Mouse (Mus musculus) stomach, postnatal 0 days (tissue): ENCODE data around the gene Gm28308. TPM values are rescaled to one million over a fixed set of nuclear protein-coding genes. Genes with fewer than 3 reads are reported as not detected.

ENCODE experiments used
- ATAC-seq: fragments of 200-750 bp; cut with Nextera tagmentation; 2 replicates; pipeline ENCODE4 v1.8.0; 2017; ENCODE audit not compliant: low FRiP score, low TSS enrichment
- DNase-seq: peaks from one replicate; pipeline ENCODE4 v3.0.0-alpha.2; 2016; ENCODE audit warnings: low spot score
- H3K27ac ChIP-seq: fragments of 300-500 bp; sonication (generic); replicated peaks from 2 replicates; pipeline ENCODE4 v1.5.1; 2014; ENCODE audit warnings: mild to moderate bottlenecking, control low read depth
- H3K27me3 ChIP-seq: fragments of 300-500 bp; sonication (generic); 2 replicates; pipeline ENCODE4 v1.6.1; 2014; ENCODE audit warnings: low read length; ENCODE audit not compliant: control insufficient read depth, insufficient read depth
- H3K36me3 ChIP-seq: fragments of 300-500 bp; sonication (generic); 2 replicates; pipeline ENCODE4 v1.6.1; 2014; ENCODE audit warnings: low read length, mixed read lengths; ENCODE audit not compliant: control insufficient read depth, insufficient read depth
- H3K4me1 ChIP-seq: fragments of 300-500 bp; sonication (generic); replicated peaks from 2 replicates; pipeline ENCODE4 v1.6.1; 2014; ENCODE audit warnings: antibody characterized with exemption; ENCODE audit not compliant: control insufficient read depth, insufficient read depth
- H3K4me2 ChIP-seq: fragments of 300-500 bp; sonication (generic); replicated peaks from 2 replicates; pipeline ENCODE4 v1.6.1; 2014; ENCODE audit warnings: low read depth, mild to moderate bottlenecking, control low read depth, moderate library complexity
- H3K4me3 ChIP-seq: fragments of 300-500 bp; sonication (generic); 2 replicates; pipeline ENCODE4 v1.5.1; 2014; ENCODE audit warnings: low read depth, low read length, control low read depth
- H3K9ac ChIP-seq: fragments of 300-500 bp; sonication (generic); 2 replicates; pipeline ENCODE4 v1.6.1; 2014; ENCODE audit warnings: mild to moderate bottlenecking, low read length, control low read depth, mixed read lengths
- H3K9me3 ChIP-seq: fragments of 300-500 bp; sonication (generic); 2 replicates; pipeline ENCODE4 v1.6.1; 2016; ENCODE audit warnings: low read length; ENCODE audit not compliant: control insufficient read depth
- CTCF ChIP-seq: IDR thresholded peaks from 2 replicates; pipeline ENCODE4 v1.5.1; 2016; ENCODE audit warnings: antibody characterized with exemption, low read depth, mild to moderate bottlenecking, moderate library complexity
- EP300 ChIP-seq: optimal IDR thresholded peaks from 2 replicates; pipeline ENCODE3; 2016; ENCODE audit warnings: antibody characterized with exemption
- WGBS: fragments of 180-500 bp; shearing (Covaris S2); extraction: QIAGEN DNeasy Blood & Tissue Kit; methylation state at CpG from one replicate; pipeline ENCODE4 v1.1.7; 2014; 5-methylcytosine and 5-hydroxymethylcytosine counted together
- polyA plus RNA-seq: library from polyadenylated mRNA; unstranded; fragments of >200 nt; fragmentation: Nextera tagmentation; extraction: Ambion mirVana; gene quantifications from 2 replicates; pipeline ENCODE4 v1.2.1, GENCODE M21; 2015

Gm28308 gene
- polyA plus RNA-seq, 1 experiment from 2014 or later = not detected

- Histone ChIP-seq H3K27ac (no peak overlapping the region), H3K4me3 (no peak overlapping the region), H3K9me3 (no peaks in the 10 kb centered on the region), H3K4me1 (no peaks in the 10 kb centered on the region), H3K27me3 (peaks cover 46% of the 10 kb centered on the region), H3K36me3 (no peaks in the 10 kb centered on the region), H3K9ac (no peak overlapping the region), H3K4me2 (no peak overlapping the region)
- WGBS = 3% methylated on average over 18 of the region's 18 CpGs
- TF ChIP-seq EP300 = no peak
- TF ChIP-seq CTCF = no peak
- no peak for ATAC-seq
- DNase-seq = no peak
Observed at GRCm38 (mm10) chr6:52231885-52232567, 18.9 kb upstream of the Gm28308 start.

- no peak for ATAC-seq
- no peak for DNase-seq
- Histone ChIP-seq H3K4me3 (no peak within 1 kb of the TSS), H3K27me3 (peaks cover 50% of the 10 kb centered on the region), H3K9ac (no peak within 1 kb of the TSS), H3K36me3 (no peaks in the 10 kb centered on the region), H3K27ac (no peak within 1 kb of the TSS), H3K9me3 (no peaks in the 10 kb centered on the region), H3K4me1 (no peaks in the 10 kb centered on the region), H3K4me2 (no peak within 1 kb of the TSS)
- TF ChIP-seq CTCF = no peak
- TF ChIP-seq EP300 = no peak
- 4% methylated on average over 28 of the region's 36 CpGs for WGBS
Observed at GRCm38 (mm10) chr6:52230516-52231165, 17.5 kb upstream of the Gm28308 start, which contains the start of gene Hoxa9. Gene Hoxa9, minus strand, starts transcription at chr6:52231089.

GRCm38 (mm10) chr6:52229558-52230416 lies 16.6 kb upstream of the Gm28308 start:
- no peak overlapping the region for H3K4me2 ChIP-seq
- no peaks in the 10 kb centered on the region for H3K9me3 ChIP-seq
- no peak for TF ChIP-seq EP300
- no peak for TF ChIP-seq CTCF
- no peaks in the 10 kb centered on the region for H3K36me3 ChIP-seq
- DNase-seq = no peak
- no peak overlapping the region for H3K9ac ChIP-seq
- ATAC-seq = no peak
- WGBS = 4% methylated on average over 42 of the region's 44 CpGs
- H3K27me3 ChIP-seq = peaks cover 49% of the 10 kb centered on the region
- no peak overlapping the region for H3K4me3 ChIP-seq
- no peaks in the 10 kb centered on the region for H3K4me1 ChIP-seq
- H3K27ac ChIP-seq = no peak overlapping the region

- no peak for DNase-seq
- 5% methylated on average over 38 of the region's 38 CpGs for WGBS
Observed at GRCm38 (mm10) chr6:52228475-52229465, 15.6 kb upstream of the Gm28308 start.

More at GRCm38 (mm10) chr6:52228475-52229465, 15.6 kb upstream of the Gm28308 start:
- no peak overlapping the region for H3K4me3 ChIP-seq
- no peak overlapping the region for H3K9ac ChIP-seq
- no peaks in the 10 kb centered on the region for H3K4me1 ChIP-seq
- no peak overlapping the region for H3K4me2 ChIP-seq
- H3K27me3 ChIP-seq = peaks cover 41% of the 10 kb centered on the region
- H3K9me3 ChIP-seq = no peaks in the 10 kb centered on the region
- H3K27ac ChIP-seq = no peak overlapping the region
- no peaks in the 10 kb centered on the region for H3K36me3 ChIP-seq
- no peak for TF ChIP-seq EP300
- no peak for TF ChIP-seq CTCF
- no peak for ATAC-seq
